Mouse (Mus musculus): ENCODE measurements around the gene Gbx2.

The Gbx2 gene

DNA sequence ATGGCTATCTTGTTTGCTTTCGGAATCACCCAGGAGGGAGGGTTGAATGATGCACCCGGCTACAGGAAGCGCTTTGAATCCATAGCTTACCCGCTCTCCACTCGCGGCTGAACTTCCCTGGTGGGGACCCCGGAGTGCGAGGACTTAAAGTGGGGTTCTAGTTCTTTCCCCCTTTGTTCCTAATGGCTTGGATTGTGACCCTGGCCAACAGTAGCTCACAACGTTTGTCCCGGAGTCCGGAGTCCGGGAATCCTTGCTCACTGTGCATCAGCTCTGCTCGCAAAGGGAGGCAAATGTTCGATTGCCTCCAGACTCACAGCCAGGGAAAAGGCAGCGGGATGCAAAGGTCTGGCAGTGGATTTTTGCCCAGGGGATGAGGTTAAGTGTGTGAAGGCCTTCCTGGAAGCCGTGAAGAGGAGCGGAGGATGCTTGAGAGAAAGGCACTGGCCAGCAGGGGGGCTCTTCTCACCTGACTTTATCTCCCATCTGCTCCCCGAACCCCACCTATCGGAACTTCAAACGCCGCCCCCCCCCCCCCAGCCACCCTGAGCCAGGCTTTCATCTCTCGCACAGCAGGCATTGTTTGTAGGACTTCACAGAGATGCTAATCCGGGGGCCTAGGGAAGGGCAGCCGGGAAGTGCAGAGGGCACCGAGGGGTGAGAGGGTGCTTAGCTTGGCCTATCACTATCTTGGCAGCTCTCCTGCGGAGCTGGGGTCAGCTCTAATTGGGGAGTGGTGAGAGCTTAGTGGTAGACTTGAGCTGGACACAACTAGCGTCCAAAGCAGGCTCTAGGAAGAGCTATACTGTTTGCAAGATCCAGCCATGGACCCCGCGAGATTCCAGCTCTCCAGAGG, 4.7 kb upstream of the Gbx2 start:
- DNase-seq (ENCODE audit: low read depth, low spot score) = no peak

GRCm38 (mm10) chr1:89934316-89935260, 3.6 kb upstream of the Gbx2 start:
- DNase-seq (ENCODE audit: low read depth, low spot score) = no peak

GRCm38 (mm10) chr1:89933786-89934185, 2.8 kb upstream of the Gbx2 start:
- no peak for DNase-seq (ENCODE audit: low read depth, low spot score)

DNA sequence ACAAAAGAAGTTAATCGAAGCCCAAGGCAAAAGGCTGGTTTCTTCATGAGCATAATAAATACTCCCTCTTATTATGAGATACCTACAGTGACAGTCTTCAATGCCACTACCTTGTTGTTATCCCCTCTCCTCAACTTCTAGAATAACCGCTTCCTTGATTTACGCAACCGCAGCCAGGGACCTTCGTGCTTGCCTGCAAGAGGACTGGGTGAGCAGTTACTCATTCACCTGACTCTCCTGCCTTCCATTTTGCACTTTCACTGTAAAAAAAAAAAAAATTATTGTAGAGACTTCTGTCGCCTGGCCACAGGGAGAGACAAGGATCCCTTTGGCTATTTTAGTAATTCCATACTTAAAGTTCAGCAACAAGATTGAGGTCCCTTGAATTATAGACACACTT, 2.0 kb upstream of the Gbx2 start:
- no peak for DNase-seq (ENCODE audit: low read depth, low spot score)

DNA sequence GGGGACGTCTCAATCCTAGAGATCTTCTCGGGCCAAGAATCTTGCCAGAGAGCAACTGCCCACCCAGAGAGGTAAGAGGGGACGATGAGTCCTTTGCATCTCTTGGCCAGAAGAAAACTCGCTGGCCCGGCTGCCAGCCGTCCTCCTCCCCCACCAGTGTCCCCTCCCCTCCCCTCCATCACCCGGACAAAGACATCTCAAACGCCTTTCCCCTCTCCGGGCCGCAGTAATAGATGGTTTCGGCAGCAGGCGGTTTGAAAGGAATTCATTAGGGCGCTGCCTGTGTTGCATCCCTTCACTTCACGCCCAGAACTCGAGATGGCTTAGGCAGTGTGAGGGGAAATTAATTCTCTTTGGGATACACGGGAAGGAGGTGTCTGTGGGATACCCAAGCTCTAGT, 1.6 kb upstream of the Gbx2 start:
- no peak for DNase-seq (ENCODE audit: low read depth, low spot score)

GRCm38 (mm10) chr1:89932021-89932423, 1.0 kb upstream of the Gbx2 start:
- DNase-seq (ENCODE audit: low read depth, low spot score) = no peak

DNA sequence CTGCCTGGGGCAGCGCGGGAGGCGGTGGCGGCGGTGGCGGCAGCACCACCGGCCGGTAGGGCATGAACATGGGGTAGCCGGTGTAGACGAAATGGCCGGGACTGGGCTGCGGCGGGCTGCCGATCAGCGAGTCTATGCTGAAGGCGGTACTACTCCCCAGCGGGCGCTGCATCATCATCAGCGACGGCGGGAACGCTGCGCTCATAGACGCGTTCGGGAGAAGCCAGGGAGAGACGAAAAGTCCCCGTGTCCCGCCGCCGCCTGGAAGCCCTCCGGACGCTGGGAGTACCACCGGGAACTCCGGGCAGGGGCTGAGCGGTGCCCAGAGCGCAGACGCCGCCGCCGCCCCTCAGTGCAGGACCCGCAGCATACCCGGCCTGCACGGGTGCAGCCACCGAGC, 428 bp downstream of the Gbx2 start:
- DNase-seq (ENCODE audit: low read depth, low spot score) = no peak

DNA sequence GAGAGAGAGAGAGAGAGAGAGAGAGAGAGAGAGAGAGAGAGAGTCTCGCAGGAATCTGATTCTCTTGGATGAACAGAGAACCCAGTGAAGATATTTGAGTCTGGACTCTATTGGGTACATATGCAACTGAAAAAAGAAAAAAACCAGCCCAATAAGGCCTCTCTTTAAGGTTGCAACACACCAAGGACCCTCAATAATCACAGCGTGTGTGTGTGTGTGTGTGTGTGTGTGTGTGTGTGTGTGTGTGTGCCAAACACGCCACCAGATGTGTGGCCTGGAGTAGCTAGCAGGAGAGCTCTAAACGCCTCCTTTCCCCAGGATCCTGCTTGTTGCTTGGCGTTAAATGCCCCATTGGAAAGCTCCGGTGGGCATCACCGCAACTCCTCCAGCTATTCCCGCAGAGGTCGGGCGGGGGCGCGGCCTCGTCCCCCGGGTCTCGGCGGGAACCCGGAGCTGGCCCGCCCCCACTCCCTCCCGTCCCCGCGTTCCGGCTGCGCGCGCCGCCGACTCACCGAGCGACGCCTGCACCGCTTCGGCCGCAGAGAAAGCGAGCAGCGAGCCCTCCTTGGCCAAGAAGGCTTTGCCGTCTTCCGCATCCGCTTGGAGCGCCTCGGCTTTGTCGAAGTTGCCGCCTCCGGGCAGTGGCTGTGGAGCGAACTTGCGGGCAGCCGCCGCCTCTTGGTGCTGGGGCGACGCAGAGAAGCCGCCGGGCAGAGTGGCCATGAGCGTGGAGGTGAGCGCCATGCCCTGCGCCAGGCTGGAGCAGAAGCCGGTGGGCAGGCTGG, 1.1 kb downstream of the Gbx2 start:
- DNase-seq (ENCODE audit: low read depth, low spot score) = no peak

GRCm38 (mm10) chr1:89929181-89929580, 1.8 kb downstream of the Gbx2 start:
- no peak for DNase-seq (ENCODE audit: low read depth, low spot score)

- no peak for DNase-seq (ENCODE audit: low read depth, low spot score)
These were observed 2.3 kb downstream of the Gbx2 start for GRCm38 (mm10) chr1:89928676-89929075.

- DNase-seq (ENCODE audit: low read depth, low spot score) = no peak
These were observed 3.8 kb downstream of the Gbx2 start for GRCm38 (mm10) chr1:89927061-89927661.

DNA sequence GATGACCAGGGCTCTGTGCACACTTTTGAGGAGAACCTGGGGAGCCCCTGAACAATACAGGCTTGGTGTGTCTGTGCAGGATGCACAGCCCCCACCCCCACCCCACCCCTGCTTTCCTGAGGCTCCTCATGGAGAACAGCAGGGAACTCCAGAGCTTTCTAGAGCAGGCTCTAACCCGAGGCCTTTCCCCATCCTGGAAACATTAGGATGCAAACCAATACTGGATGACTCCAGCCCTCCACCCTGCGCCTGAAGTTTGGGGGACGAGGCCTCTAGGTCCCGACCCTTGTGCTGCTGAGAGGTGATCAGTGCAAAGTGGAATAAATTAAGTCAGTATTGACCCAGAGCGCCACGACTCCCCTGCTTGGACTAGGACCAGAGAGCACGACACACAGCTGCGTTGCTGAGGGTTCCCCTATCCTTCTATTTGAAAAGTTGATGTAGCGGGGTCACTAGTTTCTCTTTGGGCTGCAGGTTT, 4.4 kb downstream of the Gbx2 start:
- no peak for DNase-seq (ENCODE audit: low read depth, low spot score)

GRCm38 (mm10) chr1:89925501-89926190, 5.3 kb downstream of the Gbx2 start:
- no peak for DNase-seq (ENCODE audit: low read depth, low spot score)

- no peak for DNase-seq (ENCODE audit: low read depth, low spot score)
These were observed 7.3 kb downstream of the Gbx2 start for GRCm38 (mm10) chr1:89923642-89924020.

- DNase-seq (ENCODE audit: low read depth, low spot score) = peak; percentile 81
These were observed 7.9 kb downstream of the Gbx2 start for GRCm38 (mm10) chr1:89922883-89923641.

GRCm38 (mm10) chr1:89922282-89922681, 8.7 kb downstream of the Gbx2 start:
- no peak for DNase-seq (ENCODE audit: low read depth, low spot score)

DNA sequence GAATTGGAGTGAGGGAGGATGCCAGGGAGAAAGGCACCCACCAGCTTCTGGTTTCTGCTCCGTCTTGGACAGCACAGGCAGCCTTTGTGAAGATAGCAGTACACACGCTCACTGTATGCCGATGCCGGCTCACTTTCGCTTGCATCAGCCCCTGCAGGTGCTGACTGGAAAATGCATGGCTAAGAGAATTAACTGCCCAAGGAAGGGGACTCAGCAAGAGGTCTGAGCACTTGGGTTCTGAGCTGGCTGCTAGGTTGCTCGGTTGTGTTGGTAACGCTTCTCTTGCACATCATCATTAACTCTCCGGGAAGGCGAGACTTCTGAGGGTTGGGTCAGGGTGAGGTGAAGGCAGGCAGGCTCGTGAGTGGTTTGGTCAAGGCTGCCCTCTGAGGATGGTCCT, 9.2 kb downstream of the Gbx2 start:
- no peak for DNase-seq (ENCODE audit: low read depth, low spot score)

DNA sequence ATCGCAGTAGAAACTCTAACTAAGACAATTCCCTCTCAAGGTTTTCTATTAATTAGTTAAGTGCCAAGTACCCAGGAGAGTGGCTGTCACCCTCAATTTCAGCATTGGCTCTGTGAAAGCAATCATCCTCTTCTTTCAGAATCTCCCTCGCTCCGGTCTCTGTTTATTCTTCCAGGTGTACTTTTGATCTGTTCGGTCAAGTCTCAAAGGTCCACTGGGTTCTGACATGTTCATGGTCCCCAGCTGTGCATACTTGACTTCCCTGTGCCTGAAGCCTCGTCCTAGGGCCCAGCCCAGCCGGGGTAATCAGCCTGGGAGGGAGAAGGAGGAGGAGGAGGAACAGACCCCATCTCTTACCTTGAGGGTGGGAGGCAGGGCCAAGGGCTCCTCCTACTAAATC, 11.8 kb downstream of the Gbx2 start:
- no peak for DNase-seq (ENCODE audit: low read depth, low spot score)

GRCm38 (mm10) chr1:89918111-89918510, 12.9 kb downstream of the Gbx2 start:
- no peak for DNase-seq (ENCODE audit: low read depth, low spot score)

GRCm38 (mm10) chr1:89913611-89914010, 17.4 kb downstream of the Gbx2 start:
- no peak for DNase-seq (ENCODE audit: low read depth, low spot score)

Measured in retina, postnatal 7 days (tissue).